Mouse (Mus musculus) c-Kit-positive CD71-positive TER-119-negative erythroid progenitor cells, embryonic 14.5 days (primary cell): Measurements from ENCODE around the gene Pdzk1.

Experiments used
- DNase-seq: peaks from one replicate; pipeline ENCODE4 v3.0.0-alpha.2; 2013; ENCODE audit warnings: low read depth

The Pdzk1 gene

DNA sequence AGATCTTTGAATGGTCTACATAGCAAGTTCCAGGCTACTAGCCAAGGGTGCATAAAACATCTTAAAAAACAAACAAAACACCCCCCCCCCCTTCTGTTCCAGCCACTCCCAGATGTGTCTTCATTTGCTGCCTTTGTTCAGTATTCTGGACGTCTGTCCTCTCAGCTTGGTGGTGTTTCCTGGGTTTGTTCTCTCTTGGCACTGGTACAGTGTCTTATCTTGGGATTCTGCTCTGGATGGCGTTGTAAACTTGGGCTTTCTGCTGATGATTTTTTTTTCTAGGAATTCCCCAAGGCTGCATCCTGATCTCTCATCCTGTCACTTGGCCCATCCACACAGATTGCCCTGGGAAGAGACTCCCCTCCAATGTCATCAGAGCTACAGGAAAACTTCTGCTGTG lies 7.3 kb downstream of the Pdzk1 start:
- no peak for DNase-seq

DNA sequence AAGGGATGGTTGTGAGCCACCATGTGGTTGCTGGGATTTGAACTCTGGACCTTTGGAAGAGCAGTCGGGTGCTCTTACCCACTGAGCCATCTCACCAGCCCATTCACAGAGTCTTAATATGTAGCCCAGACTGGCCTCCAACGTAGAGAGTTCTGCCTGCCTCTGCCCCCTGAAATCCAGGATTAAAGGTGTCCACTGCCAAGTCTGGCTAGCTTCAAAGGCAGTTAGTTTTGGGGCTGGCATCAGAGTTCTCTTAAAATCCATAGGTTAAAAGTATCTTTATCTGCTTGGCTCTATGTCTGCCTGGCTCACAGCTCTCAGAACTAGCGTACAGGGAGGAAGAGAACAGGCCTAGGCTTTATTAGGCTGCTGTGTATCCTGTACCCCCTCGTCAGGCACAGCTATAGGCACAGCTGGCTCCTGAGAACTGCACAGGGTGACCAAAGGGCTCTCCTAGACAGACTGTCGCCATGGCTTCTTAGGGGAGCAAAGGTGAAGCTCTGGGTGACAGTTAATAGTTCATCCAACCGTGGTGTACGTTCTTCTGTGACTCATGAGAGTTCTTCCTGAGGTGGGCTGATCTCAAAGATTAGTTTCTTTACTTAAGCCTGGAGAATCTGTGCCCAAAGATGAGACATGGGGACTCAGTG lies 10.0 kb downstream of the Pdzk1 start:
- no peak for DNase-seq

DNA sequence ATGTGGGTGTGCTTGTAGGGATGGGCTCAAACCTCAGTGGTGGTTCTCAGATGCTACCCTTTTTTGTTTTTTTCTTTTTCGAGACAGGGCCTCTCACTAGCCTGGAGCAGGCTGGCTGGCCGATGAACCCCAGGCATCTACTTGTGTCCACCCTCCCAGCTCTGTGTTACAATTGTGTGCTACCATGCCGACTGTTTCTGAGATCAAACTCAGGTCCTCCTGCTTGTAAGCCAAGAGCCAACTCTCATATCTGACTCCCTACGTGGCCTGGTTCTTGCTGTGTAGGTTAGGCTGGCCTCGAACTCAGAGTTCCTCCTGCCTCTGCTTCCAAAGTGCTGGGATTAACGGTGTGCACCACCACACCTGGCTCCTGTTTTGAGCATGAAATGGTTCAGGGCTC lies 16.1 kb downstream of the Pdzk1 start:
- no peak for DNase-seq

DNA sequence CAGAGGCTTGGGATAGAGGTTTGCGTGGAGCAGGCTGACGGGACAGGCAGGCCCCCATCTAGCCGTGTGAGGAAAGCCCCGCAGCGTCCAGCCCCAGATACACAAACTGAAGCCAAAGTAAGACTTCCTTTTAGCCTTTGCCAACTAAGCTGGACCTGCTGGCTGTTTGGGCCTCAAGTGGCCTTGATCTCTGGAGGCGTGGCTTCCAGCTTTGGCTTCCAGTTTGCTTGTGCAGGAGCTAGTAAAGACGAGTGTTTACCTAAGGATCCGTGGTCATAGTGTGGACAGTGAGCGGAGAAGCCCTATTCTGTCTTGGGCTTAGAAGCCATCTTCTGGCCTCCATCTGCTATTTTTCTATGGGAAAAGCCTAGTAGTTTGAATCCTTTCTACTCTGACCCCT lies 16.7 kb downstream of the Pdzk1 start:
- no peak for DNase-seq

DNA sequence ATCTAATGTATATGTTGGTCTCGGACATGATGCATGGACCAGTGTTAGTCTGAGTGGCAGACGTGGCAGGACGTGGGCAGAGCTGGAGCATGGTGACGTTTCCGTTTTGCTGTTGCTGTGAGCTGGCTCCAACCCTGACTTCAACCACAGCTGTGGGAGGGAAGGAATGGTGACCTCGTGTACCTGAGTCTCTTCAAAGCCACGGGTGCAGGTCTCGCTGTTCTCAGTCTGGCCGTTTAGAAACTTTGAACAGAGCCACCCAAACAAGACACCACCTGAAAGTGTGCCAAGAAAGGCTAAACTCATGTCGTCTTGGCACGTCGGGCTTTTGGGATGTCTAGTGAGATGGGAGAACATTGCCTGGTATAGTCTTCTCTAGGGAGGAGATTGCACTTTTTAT lies 17.9 kb downstream of the Pdzk1 start:
- no peak for DNase-seq

DNA sequence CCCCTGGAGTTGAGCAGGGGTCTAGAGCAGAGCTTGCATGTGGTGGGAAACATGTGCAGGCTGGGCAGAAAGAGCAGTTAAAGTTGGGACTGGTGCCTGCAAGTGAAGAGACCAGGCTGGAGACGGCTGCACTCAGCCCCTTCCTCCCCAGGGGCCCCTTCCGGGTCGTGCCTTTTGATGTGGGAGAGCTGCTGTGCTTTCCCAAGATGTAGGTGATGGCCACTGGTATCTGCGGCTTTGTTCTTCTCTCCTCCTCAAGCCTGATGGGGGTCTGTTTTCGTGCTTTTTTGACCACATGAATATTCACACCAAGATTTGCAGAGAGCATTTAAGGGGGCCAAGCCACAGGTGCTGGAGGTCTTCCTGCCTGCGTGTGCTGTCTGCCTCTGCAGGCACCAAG lies 18.6 kb downstream of the Pdzk1 start:
- DNase-seq, result no peak

DNA sequence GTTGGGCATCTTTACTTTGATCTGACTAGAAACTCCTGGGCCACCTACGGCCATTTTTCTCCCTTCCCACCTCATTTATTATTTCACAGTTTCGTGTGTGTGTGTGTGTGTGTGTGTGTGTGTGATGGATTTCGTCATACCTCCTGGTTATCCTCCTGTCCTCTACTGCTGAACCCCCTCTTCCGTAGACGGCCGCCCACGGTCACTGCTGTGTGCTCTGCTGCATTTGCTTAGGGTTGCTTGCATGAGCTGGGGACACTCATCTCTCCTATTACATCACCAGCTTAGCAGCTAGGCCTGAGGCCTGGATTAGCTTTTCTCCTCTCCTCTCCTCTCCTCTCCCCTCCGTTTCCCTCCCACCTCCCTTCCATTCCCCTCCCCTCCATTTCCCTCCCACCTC lies 19.4 kb downstream of the Pdzk1 start:
- DNase-seq, result no peak

DNA sequence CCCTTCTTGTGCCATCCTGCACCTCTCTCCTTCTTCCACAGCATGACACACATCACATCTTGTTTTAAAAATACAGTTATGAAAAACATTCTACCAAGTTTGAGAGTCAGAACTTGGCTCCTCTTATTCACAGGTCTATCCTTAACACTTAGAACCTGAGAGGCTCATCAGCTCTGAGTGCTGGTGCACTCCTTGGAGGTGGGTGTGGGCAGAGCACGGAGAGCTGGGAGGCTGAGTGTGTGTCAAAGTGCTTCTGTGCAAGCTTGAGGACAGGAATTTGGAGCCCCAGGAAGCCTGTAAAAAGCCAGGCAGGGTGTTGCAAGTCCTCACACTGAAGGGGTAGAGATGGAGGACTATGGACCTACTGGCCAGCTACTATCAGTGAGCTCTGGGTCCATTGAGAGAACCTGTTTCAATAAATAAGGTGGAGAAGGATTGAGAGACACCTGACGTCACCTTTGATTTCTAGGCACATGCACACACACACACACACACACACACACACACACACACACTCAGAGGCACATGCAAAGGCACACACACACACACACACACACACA lies 20.2 kb downstream of the Pdzk1 start:
- DNase-seq, result no peak

DNA sequence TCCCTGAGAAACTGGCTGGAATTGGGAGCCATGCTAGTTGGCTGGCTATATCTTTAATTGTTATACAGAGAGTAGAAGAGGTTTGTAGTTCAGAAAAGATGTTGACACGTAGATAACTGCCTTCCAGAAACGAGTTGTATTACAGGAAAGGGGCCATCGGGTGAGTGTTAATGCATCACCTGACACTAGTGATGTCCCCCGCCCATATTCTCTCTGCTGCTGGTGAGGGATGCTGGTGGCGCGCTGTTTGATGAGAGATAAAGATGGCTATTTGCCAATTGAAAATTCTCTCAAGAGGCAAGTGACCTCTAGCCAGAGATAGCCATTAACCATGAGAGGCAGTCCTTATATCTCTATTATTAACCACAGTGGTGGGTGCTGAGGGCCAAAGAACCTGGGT lies 23.5 kb downstream of the Pdzk1 start:
- no peak for DNase-seq

DNA sequence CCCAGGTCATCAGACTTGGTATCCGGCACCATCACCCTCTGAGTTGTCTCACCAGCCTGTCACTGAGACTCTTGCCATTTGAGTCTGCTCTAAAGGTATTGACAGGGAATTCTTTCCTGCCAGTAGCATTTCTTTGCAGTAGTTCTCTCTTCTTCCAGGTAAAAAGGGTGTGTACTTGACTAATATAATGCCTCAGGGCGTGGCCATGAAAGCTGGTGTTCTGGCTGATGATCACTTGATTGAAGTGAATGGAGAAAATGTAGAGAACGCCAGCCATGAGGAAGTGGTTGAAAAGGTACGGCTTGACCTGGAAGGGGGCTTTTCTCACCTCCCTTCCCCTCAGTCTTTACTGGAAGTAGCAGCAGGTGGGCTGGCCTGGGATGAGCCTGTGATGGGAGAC lies 25.3 kb downstream of the Pdzk1 start:
- DNase-seq, result no peak

DNA sequence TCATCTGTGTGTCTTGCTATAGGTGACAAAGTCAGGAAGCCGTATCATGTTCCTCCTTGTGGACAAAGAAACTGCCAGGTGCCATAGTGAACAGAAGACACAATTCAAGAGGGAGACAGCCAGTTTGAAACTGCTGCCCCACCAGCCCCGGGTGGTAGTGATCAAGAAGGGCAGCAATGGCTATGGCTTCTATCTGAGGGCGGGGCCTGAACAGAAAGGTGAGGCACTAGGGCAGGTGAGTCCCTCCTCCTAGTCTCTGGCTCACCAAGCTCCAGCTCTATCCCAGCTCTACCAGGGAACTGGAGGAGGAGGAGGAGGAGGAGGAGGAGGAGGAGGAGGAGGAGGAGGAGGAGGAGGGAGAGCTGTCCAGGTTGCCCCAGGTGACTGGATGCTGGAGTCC lies 26.7 kb downstream of the Pdzk1 start:
- DNase-seq, result no peak

DNA sequence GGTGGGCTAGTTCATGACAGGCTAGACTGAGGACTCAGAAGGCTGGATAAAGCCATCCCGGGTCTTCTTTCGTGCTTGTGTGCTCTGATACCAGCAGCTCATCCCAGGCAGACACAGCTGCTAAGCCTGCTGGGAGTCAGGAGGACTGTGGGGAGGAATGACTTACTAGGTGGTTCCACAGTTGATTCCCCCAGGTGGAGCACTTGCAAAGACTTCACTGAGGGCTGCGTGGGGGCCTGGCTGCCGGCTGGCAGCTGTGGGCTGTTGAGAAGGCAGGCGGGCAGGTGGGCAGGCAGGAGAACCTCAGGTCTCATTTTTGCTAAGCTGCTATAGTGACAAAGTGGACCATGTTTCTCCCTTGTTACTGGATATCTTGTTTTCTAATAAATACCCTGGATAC lies 31.4 kb downstream of the Pdzk1 start:
- no peak for DNase-seq

DNA sequence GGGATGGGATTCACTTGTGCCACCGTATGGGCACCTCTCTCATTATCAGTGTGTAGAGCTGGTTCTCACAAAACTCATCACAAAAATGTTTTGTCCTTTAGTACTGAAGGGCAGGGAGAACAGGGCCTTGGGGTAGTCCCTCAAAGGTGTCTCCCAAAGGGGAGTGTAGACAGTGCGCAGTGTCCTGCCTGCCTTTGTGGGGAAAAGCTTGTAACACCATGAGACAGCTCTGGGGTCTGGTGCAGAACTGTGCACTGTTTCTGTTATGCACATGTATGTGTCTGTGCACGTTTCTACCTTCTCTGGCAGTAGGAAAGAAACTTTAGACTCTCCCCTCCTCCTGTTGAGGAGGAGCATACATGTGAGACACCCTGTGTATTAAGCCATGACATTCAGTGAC lies 38.8 kb downstream of the Pdzk1 start:
- no peak for DNase-seq

DNA sequence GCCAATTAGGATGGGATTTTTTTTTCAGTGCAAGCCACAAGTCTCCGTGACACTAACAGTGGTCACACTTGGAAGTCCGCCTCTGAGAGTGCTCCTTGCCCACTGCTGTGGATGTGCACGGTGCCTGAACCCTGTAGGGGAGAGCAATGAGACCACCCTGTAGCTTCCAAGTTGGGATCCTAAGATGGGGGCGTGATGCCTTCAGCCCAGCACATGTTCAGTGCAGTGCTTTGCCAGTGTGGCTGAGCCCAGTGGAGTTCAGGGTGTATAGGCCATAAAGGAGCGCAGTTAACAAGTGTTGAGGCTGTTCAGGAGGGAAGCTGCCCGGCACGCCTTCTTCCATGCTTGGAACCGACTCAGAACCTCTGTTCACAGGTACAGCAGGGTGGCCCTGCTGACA lies 39.5 kb downstream of the Pdzk1 start:
- no peak for DNase-seq

DNA sequence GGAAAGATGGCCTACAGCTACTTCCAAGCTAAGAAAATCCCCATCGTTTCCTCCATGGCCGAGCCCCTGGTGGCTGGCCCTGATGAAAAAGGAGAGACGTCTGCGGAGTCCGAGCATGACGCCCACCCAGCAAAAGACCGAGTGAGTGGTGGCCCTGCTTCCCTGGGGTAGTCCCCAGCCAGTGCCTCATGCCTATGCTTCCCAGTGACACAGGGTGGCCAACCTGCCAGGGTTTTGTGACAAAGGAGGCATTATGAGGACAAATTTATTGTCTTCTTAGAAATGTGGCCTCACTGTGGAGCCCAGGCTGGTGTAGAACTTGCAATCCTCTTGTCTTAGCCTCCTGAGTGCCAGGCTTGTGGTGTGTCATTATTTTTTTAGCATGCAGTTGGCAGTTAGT lies 40.0 kb downstream of the Pdzk1 start:
- DNase-seq, result no peak

DNA sequence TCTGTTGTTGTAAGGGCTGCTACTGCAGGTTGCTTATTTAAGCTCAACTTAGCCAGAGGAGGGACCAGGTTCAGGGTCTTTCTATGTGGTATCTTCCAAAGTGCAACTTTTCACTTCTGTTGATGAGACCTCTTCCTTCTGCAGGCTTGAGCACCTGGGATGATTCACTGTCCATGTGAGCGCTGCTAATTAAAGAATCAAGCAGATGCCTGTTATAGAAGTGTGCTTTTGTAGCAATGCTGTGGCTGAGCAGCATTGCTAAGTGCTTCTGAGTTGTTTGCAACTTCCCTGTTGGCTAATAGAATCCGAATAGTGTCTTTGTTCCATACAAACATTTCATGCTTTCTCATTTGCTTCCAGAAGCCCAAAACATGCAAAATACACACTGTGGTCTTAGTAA lies 41.2 kb downstream of the Pdzk1 start:
- DNase-seq, result no peak

DNA sequence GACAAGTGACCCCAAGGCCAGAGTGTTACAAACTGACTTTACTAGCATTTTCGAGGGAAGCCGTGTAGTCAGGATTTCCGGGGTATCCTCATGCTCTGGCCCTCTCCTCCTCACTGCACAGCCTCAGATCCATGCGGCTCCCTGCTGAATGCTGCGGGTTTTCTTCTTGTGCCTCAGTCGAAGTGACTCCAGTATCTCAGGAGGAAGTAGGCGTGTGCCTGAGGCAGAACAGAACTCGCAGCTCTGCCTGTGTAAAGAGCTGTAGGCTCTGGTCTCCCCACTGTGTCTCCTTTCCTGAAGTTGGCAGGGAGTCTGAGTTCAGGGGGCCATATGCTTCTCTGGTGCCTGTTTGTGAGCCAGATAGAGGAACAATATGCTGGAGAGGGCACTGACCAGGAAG lies 42.0 kb downstream of the Pdzk1 start:
- DNase-seq, result no peak

DNA sequence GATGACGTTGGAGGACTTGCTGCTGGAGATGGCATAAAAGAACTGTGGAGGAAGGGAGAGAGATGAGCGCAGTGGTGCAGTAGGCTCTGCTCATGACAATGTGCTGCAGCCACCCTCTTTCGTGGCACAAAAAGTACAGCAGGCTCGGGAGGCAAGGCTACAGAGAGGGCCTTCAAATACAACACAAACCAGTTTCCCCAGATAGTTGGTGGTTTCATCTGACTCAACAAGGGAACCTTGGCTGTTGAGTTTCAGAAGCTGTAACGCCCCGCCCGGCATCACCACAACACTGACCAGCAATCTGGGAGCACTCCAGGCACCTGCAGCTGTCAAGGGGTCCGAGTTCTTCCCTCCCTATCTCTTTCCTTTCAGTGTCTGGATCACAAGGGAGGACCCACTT lies 43.4 kb downstream of the Pdzk1 start:
- no peak for DNase-seq

DNA sequence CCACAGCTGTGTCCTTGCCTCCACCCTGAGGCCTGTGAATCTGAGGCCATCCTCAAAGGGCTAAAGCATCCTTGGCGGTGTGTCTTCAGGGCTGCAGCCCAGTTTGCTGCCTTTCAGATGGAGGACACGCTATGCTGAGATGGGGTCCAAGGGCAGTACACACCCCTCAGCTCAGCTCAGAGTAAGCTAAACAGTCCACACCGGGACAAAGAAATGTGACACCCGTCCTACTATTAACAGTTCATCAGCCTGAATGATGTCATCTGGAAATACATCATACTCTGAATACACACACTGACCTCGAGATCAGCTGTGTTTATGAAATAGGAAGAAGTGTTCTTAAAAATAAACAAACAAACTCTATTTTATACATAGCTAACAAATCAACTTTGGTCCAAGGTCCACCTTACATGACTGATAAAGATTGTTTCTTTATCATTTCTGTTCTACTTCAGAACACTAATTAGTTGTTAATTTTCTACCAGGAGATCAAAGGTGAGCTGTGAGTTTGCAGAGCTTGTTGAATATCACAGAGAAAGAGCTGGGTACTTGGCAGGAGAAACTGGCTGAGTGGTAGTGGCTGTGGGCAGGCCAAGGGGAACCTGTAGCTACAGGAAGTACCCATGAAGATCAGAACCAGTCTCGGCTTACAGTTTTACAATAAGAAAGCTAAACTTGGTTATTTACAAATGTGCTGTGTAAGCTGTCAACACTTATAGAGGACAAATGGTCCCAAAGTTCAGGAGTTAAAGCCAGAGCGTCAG lies 45.9 kb downstream of the Pdzk1 start:
- DNase-seq, result no peak

DNA sequence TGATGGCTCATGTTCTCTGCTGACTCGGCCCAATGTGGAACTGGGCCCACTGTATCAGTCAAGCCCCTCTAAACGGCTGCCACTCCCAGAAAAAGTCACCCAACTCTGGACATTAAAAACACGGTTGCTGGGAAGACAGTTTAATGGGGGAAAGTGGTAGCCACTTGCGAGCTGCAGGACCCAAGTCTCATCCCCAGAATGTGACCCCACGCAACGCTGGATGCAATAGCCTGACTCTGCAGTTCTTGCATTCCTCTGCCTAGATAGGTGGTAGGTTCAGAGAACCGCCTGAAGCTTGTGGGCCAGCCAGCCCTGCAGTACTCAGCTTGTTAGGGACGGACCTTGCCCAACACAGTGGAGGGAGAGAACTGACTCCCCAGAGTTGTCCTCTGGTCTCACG lies 50.5 kb downstream of the Pdzk1 start:
- no peak for DNase-seq

DNA sequence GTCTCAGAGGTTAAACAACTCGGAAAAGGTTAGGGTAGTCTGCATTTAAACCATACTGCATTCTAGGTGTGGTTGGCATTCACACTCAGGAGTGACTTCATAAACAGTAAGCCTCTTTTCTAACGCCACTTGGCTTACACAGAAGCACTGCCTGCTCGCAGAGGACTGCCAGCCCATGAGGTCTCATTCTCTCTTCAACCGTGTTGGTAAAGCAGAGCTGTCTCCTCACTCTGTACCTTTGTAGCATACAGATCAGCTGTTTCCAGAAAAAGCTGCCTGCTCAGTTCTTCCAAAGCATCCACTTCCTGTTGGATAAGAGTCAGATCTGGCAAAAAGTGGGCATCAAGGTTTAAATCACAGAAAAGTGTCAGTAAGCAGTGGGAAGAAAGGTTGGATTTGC lies 51.3 kb downstream of the Pdzk1 start:
- no peak for DNase-seq

DNA sequence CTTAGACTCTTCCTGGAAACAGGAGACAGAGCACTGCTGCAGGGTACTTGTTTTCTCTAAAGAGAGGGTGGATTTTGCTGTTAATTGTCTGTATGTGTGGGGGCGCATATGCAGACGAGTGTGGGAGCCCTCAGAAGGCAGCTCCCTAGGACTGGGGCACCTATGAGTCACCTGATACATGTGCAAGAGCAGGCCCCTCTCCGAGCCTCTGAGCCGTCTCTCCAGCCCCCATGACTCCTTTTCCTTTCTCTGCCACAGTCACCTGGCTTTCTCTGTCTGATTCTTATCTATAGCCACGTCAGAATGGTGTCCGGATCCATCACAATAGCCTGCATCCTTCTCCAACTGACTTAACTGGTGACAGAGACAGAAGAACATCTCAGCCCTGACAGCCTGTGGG lies 52.5 kb downstream of the Pdzk1 start:
- no peak for DNase-seq

DNA sequence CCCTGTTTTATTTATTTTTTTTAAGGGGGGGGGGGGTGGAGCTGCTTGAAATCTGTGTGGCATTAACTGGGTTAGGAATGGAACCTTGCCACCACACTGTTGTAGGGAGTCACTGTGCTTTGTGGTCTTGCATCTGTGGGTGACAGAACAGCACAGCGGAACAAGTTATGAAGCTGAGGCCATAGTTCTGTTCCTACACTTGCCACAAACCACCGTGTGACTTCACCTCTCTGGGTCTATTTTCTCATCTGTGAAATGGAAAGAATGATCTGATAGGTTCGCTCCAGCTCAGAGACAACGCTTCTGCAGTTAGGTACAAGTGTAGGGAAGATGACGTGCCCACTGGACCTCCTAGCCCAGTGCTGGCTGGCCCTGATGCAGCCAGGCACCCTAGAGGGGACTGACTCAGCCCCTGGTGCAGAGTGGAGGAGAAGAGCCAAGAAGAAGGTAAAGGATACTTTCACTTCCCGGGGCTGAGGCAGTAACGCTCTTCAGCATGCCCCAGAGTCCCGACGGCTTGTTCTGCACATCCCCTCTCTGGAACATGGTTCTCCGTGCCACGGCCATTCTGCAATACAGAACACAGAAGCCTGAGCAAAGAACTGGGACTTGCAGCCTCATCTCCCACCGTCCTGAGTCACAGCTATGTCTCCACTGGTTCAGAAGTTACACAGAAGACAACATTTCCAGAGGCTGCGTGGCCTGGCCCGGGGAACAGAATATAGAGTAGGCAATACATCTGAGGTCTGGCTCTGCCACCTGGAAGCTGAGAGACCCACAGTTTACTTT lies 53.2 kb downstream of the Pdzk1 start:
- no peak for DNase-seq
